Mouse (Mus musculus): ENCODE results near the gene Hirip3.
A peak's percentile ranks its signal among the peaks of the same experiment; 100 is the strongest.
"Not testable (repeated sequence)": the region's sequence is repeated elsewhere in the genome, so short reads cannot be mapped to it uniquely, and the experiment has no call there.

The Hirip3 gene

DNA sequence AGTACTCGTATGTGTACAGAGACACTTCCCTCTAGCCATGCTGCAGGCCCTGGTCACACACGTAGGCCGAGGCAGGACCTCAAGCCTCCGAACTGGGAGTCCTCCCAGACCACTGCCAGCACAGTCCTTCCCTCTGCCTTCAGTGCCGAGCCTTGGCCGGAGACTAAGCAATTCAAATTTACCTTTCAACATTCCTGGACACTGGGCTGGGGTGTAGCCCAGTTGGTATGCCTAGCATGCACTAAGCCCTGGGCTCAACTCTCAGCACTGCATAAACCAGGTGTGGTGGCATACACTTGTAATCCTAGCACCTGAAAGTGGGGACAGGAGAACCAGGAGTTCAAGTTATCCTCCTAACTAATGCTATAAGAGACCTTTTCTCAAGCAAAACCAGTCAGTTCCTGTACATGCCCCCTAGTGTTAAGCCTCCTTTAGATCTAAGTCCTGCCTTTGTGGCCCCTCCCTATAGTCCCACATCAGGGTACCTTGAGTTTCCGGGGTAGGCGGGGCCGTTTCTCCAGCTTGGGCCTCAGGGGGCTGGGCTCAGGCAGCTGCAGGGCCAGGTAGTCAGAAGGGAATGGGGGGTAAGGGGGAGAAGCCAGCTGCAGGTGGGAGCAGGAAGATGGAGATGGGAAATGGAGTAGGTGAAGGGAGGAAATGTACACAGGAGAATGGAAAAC lies 4.9 kb upstream of the Hirip3 start:
- DNase-seq, result peak; percentile 60

- no peak for DNase-seq
These were observed 785 bp upstream of the Hirip3 start for GRCm38 (mm10) chr7:126860987-126861386.

GRCm38 (mm10) chr7:126862147-126862784 lies 494 bp downstream of the Hirip3 start, which contains the start of gene Ino80e:
TSS of gene Ino80e (minus strand) at chr7:126862377.
- peak; percentile 97 for DNase-seq

DNA sequence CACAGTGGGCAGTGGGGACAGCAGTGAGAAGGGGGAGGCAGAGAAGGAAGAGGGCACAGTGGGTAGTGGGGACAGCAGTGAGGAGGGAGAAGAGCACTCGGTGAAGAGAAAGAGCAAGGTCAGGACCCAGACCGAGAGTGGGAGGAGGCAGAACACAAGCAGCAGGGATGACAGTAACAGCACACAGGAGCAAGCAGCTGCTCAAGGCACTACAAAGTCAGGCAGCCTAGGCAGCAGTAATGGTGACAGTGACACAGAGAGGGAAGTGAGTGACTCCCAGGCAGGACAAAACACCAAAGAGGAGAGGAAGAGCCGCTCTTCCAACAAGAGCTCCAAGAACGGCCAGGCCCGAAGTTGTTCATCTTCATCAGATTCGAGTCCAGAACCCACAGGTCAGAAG lies 2.0 kb downstream of the Hirip3 start:
- no peak for DNase-seq

DNA sequence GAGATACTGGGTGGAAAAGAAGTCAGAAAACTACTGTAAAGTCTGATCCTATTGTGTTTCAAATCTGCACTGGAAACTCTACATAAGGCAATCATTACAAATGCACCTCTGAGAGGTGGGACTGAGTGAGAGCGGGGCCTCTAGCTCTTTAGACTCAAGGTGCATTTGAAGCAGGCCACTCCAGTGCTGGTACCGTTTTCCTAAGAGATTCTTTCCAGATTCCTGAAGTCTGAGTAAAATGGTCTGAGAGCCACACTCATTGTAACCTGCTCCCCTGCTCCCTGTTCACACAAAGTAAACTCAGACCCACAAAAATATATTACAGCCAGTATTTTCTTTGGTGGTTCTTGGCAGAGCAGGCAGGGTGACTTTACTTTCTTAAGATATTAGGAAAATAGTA lies 5.8 kb downstream of the Hirip3 start:
- DNase-seq, result peak; percentile 42

DNA sequence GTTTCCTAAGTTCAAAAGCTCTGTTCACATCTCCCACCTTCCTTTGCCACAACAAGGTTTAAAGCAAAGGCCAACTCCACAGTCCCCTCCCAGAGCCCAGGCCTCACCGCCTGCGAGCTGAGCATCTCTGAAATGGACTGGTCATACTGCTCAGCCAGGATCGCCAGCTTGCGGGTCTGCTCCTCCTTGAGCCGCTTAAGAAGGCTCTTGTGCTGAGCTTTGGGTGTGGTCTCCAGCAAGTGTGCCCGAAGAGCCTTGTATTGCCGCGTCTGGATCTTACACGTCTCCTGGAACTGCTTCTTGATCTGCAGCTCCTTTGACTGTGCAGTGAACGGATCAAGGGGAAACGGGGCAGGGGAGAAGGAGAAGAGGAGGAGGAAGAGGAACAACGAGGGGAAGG lies 6.2 kb downstream of the Hirip3 start:
- peak; percentile 48 for DNase-seq

- DNase-seq, result no peak
These were observed 8.2 kb downstream of the Hirip3 start for GRCm38 (mm10) chr7:126869780-126870519.

- no peak for DNase-seq
These were observed 8.7 kb downstream of the Hirip3 start for GRCm38 (mm10) chr7:126870520-126870891.

DNA sequence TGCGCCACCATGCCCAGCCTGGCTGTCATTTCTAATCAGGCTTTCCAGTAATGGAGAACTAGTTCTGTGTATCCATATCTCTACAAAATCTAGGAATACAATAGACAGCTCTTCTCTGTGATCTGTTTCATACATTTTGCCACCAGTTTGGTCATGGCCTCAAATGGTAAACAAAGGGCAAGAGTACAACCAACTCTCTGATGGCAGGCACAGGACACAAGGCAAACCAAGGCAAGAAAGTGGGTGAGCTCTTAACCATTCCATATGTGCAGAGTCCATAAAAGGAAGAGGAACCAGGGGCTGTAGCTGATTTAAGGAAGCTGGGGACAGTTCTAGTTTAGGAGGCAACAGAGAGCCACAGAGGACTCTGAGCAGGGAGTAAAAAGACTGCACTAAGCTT lies 15.5 kb downstream of the Hirip3 start:
- DNase-seq, result no peak

DNA sequence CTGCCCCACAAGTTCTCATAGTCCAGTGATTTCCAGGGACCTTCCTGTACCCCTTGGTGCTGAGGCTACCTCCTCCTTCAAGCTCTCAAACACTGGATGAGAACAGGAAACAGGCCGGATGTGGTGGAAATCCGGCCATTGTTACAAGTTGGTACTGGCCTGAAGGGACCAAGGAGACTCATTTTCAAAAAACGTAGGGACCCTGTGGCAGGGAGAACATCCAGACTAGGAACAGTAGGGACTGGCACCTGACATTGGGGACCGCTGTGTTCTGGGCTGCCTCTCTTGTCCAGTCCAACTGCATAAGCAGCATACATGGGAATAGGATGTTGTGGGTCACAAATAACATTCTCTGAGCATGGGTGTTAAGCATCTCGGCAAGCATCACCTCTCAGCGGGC lies 19.3 kb downstream of the Hirip3 start:
- DNase-seq, result peak; percentile 81

- no peak for DNase-seq
These were observed 22.0 kb downstream of the Hirip3 start for GRCm38 (mm10) chr7:126883731-126884181.

DNA sequence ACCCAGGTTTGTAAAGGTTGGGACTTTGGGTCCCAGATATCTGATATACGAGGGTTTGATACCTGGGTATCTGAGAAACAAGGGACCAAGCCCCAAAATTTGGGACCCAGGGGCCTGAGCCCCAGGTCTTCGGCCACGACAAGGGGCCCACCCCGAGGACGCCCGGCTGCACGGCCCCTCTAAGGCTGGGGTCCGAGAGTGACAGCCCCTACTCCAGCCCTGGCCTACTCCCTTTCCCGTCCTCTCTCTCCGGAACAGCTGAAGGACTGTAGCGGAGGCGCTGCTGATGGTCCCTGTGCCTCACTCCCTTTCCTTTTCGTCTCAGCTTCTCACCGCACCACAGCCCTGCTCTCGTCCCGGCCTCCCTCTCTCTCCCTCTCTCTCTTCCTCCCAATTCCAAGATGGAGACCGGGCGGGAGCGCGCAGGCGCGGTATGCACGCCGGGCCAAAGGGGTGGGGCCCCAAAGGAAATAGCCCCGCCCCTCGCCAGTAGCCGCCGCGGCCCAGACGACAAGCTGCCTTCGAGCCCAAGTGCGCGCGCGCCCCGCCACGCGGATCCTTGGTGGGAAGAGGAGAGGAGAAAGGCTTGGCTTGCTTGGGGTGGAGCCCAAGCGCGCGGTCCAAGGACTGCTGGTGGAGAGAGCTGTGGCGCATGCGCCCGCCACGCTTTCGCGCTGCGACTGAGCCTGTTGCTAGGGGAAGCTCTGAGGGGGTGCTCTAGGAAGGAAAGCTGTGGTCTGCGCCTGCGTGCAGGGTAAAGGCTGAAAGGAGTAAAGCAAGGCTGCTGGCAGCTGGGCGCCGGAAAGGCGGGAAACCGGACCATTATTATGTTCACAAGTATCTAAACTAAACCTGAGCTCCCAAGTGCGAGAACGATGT lies 22.8 kb downstream of the Hirip3 start, which contains the start of gene Taok2:
Gene Taok2 (minus strand): TSS at position 418 of the 879 bp plus-strand sequence.
- DNase-seq, result peak; percentile 98

GRCm38 (mm10) chr7:126887281-126887680 lies 25.5 kb downstream of the Hirip3 start:
- no peak for DNase-seq

- DNase-seq, result peak; percentile 63
These were observed 27.1 kb downstream of the Hirip3 start for GRCm38 (mm10) chr7:126888852-126889251.

DNA sequence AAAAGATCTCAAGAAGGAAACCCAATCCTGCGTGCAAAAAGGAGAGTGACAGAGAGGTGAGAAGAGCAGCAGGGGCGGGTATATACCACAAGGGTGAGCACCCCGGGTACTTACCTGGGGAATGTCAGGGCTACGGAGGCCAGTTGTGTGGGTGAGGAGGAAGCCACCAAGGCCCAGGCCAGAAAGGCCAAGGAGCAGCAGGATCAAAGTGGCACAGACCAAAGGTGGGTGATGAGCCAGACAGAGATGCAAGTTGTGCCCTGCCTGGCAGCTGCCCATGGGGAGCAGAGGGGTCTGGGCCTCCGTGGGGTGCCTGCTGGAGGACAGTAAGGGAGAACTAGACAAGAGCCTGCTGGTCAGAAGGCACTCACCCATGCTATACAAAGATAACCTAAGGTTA lies 35.1 kb downstream of the Hirip3 start:
- no peak for DNase-seq

GRCm38 (mm10) chr7:126897390-126898101 lies 35.8 kb downstream of the Hirip3 start:
- peak; percentile 69 for DNase-seq

- peak; percentile 97 for DNase-seq
These were observed 36.6 kb downstream of the Hirip3 start for GRCm38 (mm10) chr7:126898102-126898990.

DNA sequence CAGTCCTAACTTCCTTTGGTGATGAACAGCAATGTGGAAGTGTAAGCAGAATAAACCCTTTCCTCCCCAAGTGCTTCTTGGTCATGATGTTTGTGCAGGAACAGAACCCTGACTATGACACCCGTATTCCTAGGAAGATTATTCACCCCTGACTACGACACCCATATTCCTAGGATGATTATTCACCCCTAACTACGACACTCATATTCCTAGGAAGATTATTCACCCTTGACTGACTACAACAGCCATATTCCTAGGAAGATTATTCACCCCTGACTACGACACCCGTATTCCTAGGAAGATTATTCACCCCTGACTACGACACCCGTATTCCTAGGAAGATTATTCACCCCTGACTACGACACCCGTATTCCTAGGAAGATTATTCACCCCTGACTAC lies 38.0 kb downstream of the Hirip3 start:
- not testable (repeated sequence) for DNase-seq

DNA sequence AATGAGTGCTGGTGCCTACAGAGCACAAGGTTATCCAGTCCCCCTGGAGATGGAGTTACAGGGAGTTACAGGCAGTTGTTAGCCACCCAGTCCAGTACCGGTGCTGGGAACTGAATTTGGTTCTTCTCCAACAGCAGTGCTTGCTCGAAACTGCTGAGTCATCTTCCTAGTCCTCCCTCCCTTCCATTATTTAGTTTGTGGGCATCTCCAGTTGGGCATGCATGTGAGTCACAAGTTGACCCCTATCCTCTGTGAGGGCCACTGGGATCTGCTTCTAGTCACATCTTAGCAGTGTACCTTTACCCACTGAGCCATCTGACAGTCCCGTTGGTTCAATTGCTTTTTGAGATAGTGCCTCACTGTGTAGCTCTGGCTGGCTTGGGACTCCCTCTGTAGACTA lies 43.8 kb downstream of the Hirip3 start:
- no peak for DNase-seq

DNA sequence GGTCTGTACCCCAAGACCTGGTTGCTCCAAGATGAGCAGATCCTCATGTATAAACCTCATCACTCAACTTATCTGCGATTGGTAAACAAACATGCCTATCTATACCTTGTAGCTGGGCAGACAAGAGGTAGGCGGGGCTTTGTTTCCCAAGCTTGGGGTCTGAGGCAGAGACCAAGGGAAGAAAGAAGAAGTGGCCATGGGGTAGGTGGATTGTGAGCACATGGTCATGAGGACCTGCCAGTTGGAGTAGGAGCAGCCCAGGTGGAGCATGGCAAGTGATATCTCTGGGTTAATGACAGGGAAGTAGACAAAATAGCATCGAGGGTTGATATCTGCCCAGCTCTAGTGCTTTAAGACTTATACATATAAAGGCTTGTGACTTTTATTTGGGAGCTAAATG lies 53.1 kb downstream of the Hirip3 start:
- no peak for DNase-seq

All from lung, postnatal 36 days (tissue).